Mouse (Mus musculus): ENCODE results near the gene Barhl2.

DNA sequence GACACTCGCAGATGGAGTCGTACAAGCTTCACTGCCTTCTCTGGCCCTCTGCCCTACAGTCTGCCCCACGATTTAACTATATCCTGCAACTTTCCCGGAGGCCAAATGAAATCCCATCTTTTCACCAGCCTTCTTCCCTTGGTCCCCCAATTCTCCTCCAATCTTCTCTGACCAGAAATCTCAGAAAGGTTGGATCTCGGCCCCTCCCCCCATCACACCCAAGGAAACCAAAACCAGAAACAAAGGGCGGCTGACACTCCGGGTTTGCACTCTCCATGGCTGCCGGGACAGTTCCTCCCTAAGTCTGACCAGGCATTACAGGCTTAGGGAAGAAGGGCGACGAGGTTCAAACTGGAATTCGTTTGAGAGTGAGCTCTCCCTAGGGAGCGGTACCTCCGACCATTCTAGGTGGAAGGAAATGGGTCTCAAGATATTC is 4.1 kb downstream of the Barhl2 start:
- TF ChIP-seq CTCF (IDR thresholded peaks at IDR 0.05; ENCODE audit: low read depth): no peak
- TF ChIP-seq EP300 (IDR thresholded peaks at IDR 0.05; ENCODE audit: low read depth): no peak

Data from liver, embryonic 14.5 days (tissue).